Mouse (Mus musculus): ENCODE data around the gene Jmjd7. TPM values are rescaled to one million over a fixed set of nuclear protein-coding genes. Genes with fewer than 3 reads are reported as not detected.

Jmjd7 gene
- total RNA-seq, 2 experiments from 2014 or later = 10.8 to 11.4 TPM

- DNase-seq = no peak
- intact Hi-C loops (cut with DNase I) = no loop called here
Observed at GRCm38 (mm10) chr2:120055923-120056322, 28.6 kb downstream of the Jmjd7 start.

- intact Hi-C loops (cut with DNase I) = no loop called here
- DNase-seq = no peak
Observed at GRCm38 (mm10) chr2:120058818-120059217, 31.5 kb downstream of the Jmjd7 start.

DNA sequence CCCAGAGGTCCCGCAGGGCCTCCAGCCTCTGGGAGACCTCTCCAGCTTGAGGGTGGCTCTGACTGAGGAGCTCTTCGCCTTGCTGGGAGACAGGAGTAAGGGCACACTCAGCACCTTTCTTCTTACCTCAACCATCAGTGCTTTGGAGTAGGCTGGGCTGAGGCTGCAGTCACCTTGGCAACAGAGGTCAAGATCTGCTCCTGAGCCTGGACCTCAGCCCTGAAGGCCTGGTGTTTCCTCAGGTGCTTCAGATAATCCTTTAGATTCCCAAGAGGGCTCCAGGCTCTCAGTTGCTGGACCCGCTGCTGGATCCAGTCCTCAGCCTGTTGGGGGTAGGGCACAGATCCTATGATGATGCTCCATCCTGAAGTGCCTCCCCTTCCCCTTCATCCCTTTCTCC is 32.2 kb downstream of the Jmjd7 start:
- intact Hi-C loops (cut with DNase I) = no loop called here
- no peak for DNase-seq

- DNase-seq = no peak
- intact Hi-C loops (cut with DNase I) = no loop called here
Observed at GRCm38 (mm10) chr2:120060190-120060589, 32.9 kb downstream of the Jmjd7 start.

GRCm38 (mm10) chr2:120060651-120061050 is 33.4 kb downstream of the Jmjd7 start:
- DNase-seq = no peak
- intact Hi-C loops (cut with DNase I) = no loop called here

DNA sequence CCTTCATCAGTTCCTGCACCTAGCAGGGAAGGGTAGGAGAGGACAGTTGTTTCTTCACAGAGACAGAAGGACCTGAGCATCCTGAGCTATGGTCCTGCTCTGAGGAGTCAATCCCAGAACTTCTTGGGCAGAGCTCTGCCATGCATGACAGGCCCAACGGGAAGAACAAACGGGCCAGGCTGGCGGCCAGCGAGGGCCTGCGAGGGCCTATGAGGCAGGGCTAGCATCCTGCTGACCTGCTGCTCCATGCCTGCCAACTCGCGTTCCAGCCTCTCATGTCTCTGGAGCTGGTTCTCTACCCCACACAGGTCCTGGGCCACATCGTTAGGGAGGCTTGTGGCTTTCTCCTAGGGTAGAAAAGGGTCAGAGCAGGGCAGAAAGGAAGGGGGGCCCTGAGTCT is 35.0 kb downstream of the Jmjd7 start:
- DNase-seq = no peak
- intact Hi-C loops (cut with DNase I) = no loop called here

GRCm38 (mm10) chr2:120064639-120065038 is 37.4 kb downstream of the Jmjd7 start:
- intact Hi-C loops (cut with DNase I) = no loop called here
- no peak for DNase-seq

GRCm38 (mm10) chr2:120065243-120065642 is 38.0 kb downstream of the Jmjd7 start:
- intact Hi-C loops (cut with DNase I) = no loop called here
- no peak for DNase-seq

- intact Hi-C loops (cut with DNase I) = loop anchor here (2.0 kb wide), 1 partner anchor 15 kb away; no protein-coding TSS in a partner anchor
- DNase-seq = peak; percentile 37 to 44
Observed at GRCm38 (mm10) chr2:120066224-120066623, 38.9 kb downstream of the Jmjd7 start.

GRCm38 (mm10) chr2:120068555-120069465 is 41.5 kb downstream of the Jmjd7 start:
- peak; percentile 45 to 59 for DNase-seq
- intact Hi-C loops (cut with DNase I) = no loop called here

DNA sequence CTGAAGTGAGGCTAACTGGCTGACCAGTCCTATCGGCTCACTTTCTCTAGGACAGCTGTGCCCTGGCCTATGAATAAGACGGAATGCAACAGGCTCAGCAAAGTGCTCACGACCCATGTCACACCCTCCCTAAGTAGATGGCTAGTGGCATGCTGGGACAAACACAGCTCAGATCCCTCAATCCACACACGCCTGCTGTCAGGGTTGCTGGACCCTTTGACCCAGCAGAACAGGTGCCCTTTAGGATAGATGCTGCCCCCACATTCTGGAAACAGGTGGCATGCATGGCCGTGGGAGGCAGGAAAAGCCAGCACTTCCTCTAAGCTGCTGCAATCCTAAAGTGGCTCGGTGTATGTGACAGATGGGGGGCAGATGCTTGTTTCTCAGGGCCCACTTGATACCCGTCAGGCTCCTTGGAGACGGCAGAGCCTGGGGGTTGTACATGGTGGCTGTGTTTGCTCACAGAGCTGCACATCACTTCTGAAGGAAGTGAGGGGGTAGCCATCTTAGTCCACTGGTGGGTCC is 42.2 kb downstream of the Jmjd7 start:
- intact Hi-C loops (cut with DNase I) = no loop called here
- no peak for DNase-seq

DNA sequence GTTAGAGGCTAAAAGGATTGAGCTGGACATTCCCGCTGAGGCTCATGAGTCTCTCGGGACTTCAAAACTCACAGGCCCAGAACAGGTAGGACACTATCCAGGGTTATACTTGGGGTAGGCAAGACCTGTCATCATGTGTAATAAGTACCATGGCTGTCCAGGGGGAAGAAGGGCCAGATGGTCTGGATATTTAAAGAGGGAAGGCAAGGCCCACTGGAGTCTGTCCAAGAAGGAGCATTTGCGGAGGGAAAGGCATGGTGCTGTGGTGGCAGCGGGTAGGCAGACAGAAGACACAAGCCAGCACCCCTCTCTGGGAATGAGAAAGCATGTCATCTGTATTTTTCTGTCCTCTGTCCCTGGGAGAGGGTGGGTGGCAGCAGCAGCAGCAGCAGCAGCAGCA is 46.8 kb downstream of the Jmjd7 start:
- DNase-seq = no peak
- intact Hi-C loops (cut with DNase I) = loop anchor here (2.0 kb wide), 2 partner anchors 101 to 189 kb away; partner anchors contain the start of gene Mapkbp1

- intact Hi-C loops (cut with DNase I) = no loop called here
- peak; percentile 70 to 72 for DNase-seq
Observed at GRCm38 (mm10) chr2:120076076-120076705, 48.9 kb downstream of the Jmjd7 start.

Small RNAs within 50 kb of the gene (microRNA-seq; reads per million reads assigned to microRNA genes)
- 0 reads per million in 2 experiments for gene Mir7665

Other genes starting within 250 kb of the Jmjd7 start
- gene Rpap1, start 239.9 kb upstream of the Jmjd7 start, total RNA-seq (2021) = 10 to 100 TPM; 13.7 to 14.4 TPM
- gene Tyro3, start 229.8 kb upstream of the Jmjd7 start, total RNA-seq (2021) = 1 to 10 TPM; 5.0 to 6.6 TPM
- gene Mga, start 130.3 kb upstream of the Jmjd7 start, total RNA-seq (2021) = 10 to 100 TPM; 53.2 to 54.4 TPM
- 10 to 100 TPM; 11.8 to 12.7 TPM for gene Mapkbp1, start 54.8 kb upstream of the Jmjd7 start, total RNA-seq (2021)
- under 1 TPM; 0.74 to 0.93 TPM for gene Gm28042, start within 50 bp of the Jmjd7 start, total RNA-seq (2021)
- 1 to 10 TPM; 1.7 to 1.8 TPM for gene Pla2g4b, start 5.9 kb downstream of the Jmjd7 start, total RNA-seq (2021)
- 100 to 1,000 TPM; 514 to 538 TPM for gene Ehd4, start 127.1 kb downstream of the Jmjd7 start, total RNA-seq (2021)
- gene Pla2g4e, start 217.9 kb downstream of the Jmjd7 start, total RNA-seq (2021) = 1 to 10 TPM; 1.8 to 3.2 TPM

All from heart, postnatal 10 days (tissue).